8 mouse cellular contexts compared by ENCODE assay signal in the genomic region with DNA sequence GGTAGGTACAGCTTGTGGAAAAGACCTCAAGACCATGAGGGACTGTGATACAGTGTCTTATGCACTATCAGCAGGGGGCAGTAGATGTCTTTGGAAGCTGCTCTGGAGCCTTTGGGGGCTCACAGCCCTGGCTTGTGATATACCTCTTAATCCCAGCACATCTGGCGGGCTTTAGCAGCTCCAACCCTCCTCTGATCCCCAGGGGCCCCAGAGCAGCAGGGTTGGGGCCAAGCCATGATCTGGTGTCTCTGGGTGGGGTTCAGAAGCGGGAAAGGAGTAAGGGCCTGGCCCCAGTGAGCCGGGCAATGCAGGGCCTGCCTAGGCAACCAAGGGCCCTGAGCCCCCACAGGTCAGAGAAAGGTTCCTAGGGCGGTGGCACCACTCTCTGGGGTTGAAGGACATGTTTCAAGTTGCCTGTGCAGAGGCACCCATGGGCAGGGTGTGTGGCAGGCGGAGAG. TPM values are rescaled to one million over a fixed set of nuclear protein-coding genes. Genes with fewer than 3 reads are reported as not detected.
DNase-seq lines count a peak whose midpoint lies in the region; ATAC-seq and TF ChIP-seq lines count a peak whose summit lies in the region.

No protein-coding gene starts in this region.

- H3K4me3 ChIP-seq in forebrain, postnatal 0 days (ENCODE audit: low read depth, low read length): no peak overlapping the region
- no peak overlapping the region for H3K4me3 ChIP-seq in hindbrain, embryonic 13.5 days
- H3K4me3 ChIP-seq in liver, postnatal 0 days (ENCODE audit: low read depth, low read length): no peak overlapping the region

- H3K27me3 ChIP-seq in forebrain, postnatal 0 days (ENCODE audit: insufficient read depth, low read length): no peaks in the 10 kb centered on the region
- no peaks in the 10 kb centered on the region for H3K27me3 ChIP-seq in hindbrain, embryonic 13.5 days
- H3K27me3 ChIP-seq in liver, postnatal 0 days (ENCODE audit: insufficient read depth, low read length): no peaks in the 10 kb centered on the region

- no peaks in the 10 kb centered on the region for H3K4me1 ChIP-seq in forebrain, postnatal 0 days (ENCODE audit: insufficient read depth)
- H3K4me1 ChIP-seq in hindbrain, embryonic 13.5 days (replicated peaks): 0 out of 2 replicates have a peak, but pooled peaks cover 4% of the 10 kb centered on the region
- H3K4me1 ChIP-seq in liver, postnatal 0 days (ENCODE audit: insufficient read depth): 0 out of 2 replicates have a peak, but pooled peaks cover 7% of the 10 kb centered on the region

- no peak for TF ChIP-seq EP300 in liver, postnatal 0 days (IDR thresholded peaks at IDR 0.05; ENCODE audit: low read depth)

- intact Hi-C loops in left cerebral cortex, postnatal 25 days (cut with DNase I): loop anchor here (1.0 to 5.0 kb wide), 4 partner anchors 56 to 232 kb away; no protein-coding TSS in a partner anchor

- H3K27ac ChIP-seq in forebrain, postnatal 0 days (ENCODE audit: low read depth, low read length): no peak overlapping the region
- no peak overlapping the region for H3K27ac ChIP-seq in hindbrain, embryonic 13.5 days
- H3K27ac ChIP-seq in liver, postnatal 0 days (ENCODE audit: low read depth): no peak overlapping the region

- no peaks in the 10 kb centered on the region for H3K36me3 ChIP-seq in forebrain, postnatal 0 days (ENCODE audit: insufficient read depth)
- no peaks in the 10 kb centered on the region for H3K36me3 ChIP-seq in hindbrain, embryonic 13.5 days
- no peaks in the 10 kb centered on the region for H3K36me3 ChIP-seq in liver, postnatal 0 days (replicated peaks; ENCODE audit: insufficient read depth, low read length)

- no peak overlapping the region for H3K9ac ChIP-seq in forebrain, postnatal 0 days
- H3K9ac ChIP-seq in hindbrain, embryonic 13.5 days: no peak overlapping the region
- no peak overlapping the region for H3K9ac ChIP-seq in liver, postnatal 0 days (replicated peaks)

- peak; percentile 33 to 39 for DNase-seq in left cerebral cortex, postnatal 25 days (ENCODE audit: low spot score in 2 of 2)
- DNase-seq in left cerebral cortex, adult 8-10 months (ENCODE audit: low spot score in 2 of 2): no peak
- peak; percentile 20 for DNase-seq in WW6 (ENCODE audit: low read depth, low spot score)
- DNase-seq in forebrain, postnatal 0 days: peak; percentile 50
- peak; percentile 42 for DNase-seq in liver, postnatal 0 days
- peak; percentile 61 to 69 for DNase-seq in spleen, postnatal 36 days (ENCODE audit: low spot score in 2 of 2)
- no peak for DNase-seq in adrenal gland, adult 18-20 months (ENCODE audit: low spot score in 2 of 2)

- H3K4me2 ChIP-seq in forebrain, postnatal 0 days (ENCODE audit: low read depth): no peak overlapping the region
- H3K4me2 ChIP-seq in hindbrain, embryonic 13.5 days: no peak overlapping the region
- no peak overlapping the region for H3K4me2 ChIP-seq in liver, postnatal 0 days (ENCODE audit: low read depth, low read length)

- peak; percentile 74 for ATAC-seq in forebrain, postnatal 0 days
- peak; percentile 43; the same call in 1 of the 2 replicates for ATAC-seq in hindbrain, embryonic 13.5 days (ENCODE audit: low FRiP score)
- ATAC-seq in liver, postnatal 0 days: peak; percentile 38; the same call in 1 of the 2 replicates

- WGBS in forebrain, postnatal 0 days: 67% methylated on average over 5 of the region's 5 CpGs
- WGBS in hindbrain, embryonic 13.5 days: 52% methylated on average over 5 of the region's 5 CpGs
- 53% methylated on average over 5 of the region's 5 CpGs for WGBS in liver, postnatal 0 days (ENCODE audit: insufficient replicate concordance)

- TF ChIP-seq CTCF in forebrain, postnatal 0 days (IDR thresholded peaks at IDR 0.05; ENCODE audit: low read depth): peak; percentile 69
- peak; percentile 74 for TF ChIP-seq CTCF in liver, postnatal 0 days (IDR thresholded peaks at IDR 0.05; ENCODE audit: low read depth)

- H3K9me3 ChIP-seq in forebrain, postnatal 0 days (ENCODE audit: low read length): no peaks in the 10 kb centered on the region
- H3K9me3 ChIP-seq in hindbrain, embryonic 13.5 days: no peaks in the 10 kb centered on the region
- no peaks in the 10 kb centered on the region for H3K9me3 ChIP-seq in liver, postnatal 0 days (ENCODE audit: low read length)

RNA-seq across cellular contexts. Expression of a gene that starts 0.9 kb away (rescaled TPM):
- not detected for total RNA-seq in left cerebral cortex, postnatal 25 days (2021)
- 1 to 10 TPM; 1.9 to 9.6 (median 5.2) TPM for total RNA-seq in left cerebral cortex, adult 8-10 months (2022)
- 0.33 and 2.8 TPM in 2 replicates for total RNA-seq in forebrain, postnatal 0 days (2014; rRNA removed)
- 0.21 and 1.5 TPM in 2 replicates for polyA plus RNA-seq in forebrain, postnatal 0 days (2015; fragmentation: Nextera tagmentation; extraction: Ambion mirVana)
- polyA plus RNA-seq in hindbrain, embryonic 13.5 days (2015; fragmentation: Nextera tagmentation; extraction: Ambion mirVana): 1.4 and 1.8 TPM in 2 replicates
- 6.9 and 72.7 TPM in 2 replicates for polyA plus RNA-seq in liver, postnatal 0 days (2015; fragmentation: Nextera tagmentation; extraction: Ambion mirVana)
- total RNA-seq in adrenal gland, adult 18-20 months (2021): 10 to 100 TPM in 1 of 2 experiments, under 1 TPM in 1; 0.83 to 10.2 TPM

RNA-seq across cellular contexts. Expression of a gene that starts 6.0 kb away (rescaled TPM):
- not detected for total RNA-seq in left cerebral cortex, postnatal 25 days (2021)
- not detected for total RNA-seq in left cerebral cortex, adult 8-10 months (2022)
- total RNA-seq in forebrain, postnatal 0 days (2014; rRNA removed): not detected in 2 replicates
- polyA plus RNA-seq in forebrain, postnatal 0 days (2015; fragmentation: Nextera tagmentation; extraction: Ambion mirVana): not detected in 2 replicates
- polyA plus RNA-seq in hindbrain, embryonic 13.5 days (2015; fragmentation: Nextera tagmentation; extraction: Ambion mirVana): not detected in 2 replicates
- not detected in 2 replicates for polyA plus RNA-seq in liver, postnatal 0 days (2015; fragmentation: Nextera tagmentation; extraction: Ambion mirVana)
- total RNA-seq in adrenal gland, adult 18-20 months (2021): not detected

RNA-seq across cellular contexts. Expression of a gene that starts 19.9 kb away (rescaled TPM):
- total RNA-seq in left cerebral cortex, postnatal 25 days (2021): 1 to 10 TPM; 5.2 to 5.4 TPM
- total RNA-seq in left cerebral cortex, adult 8-10 months (2022): 10 to 100 TPM; 10.8 to 18.8 (median 13.9) TPM
- 5.7 and 7.9 TPM in 2 replicates for total RNA-seq in forebrain, postnatal 0 days (2014; rRNA removed)
- 5.5 and 6.4 TPM in 2 replicates for polyA plus RNA-seq in forebrain, postnatal 0 days (2015; fragmentation: Nextera tagmentation; extraction: Ambion mirVana)
- polyA plus RNA-seq in hindbrain, embryonic 13.5 days (2015; fragmentation: Nextera tagmentation; extraction: Ambion mirVana): 5.1 and 6.8 TPM in 2 replicates
- polyA plus RNA-seq in liver, postnatal 0 days (2015; fragmentation: Nextera tagmentation; extraction: Ambion mirVana): 31.5 and 33.6 TPM in 2 replicates
- 10 to 100 TPM; 17.0 to 24.2 TPM for total RNA-seq in adrenal gland, adult 18-20 months (2021)

RNA-seq across cellular contexts. Expression of a gene that starts 52.8 kb away (rescaled TPM):
- total RNA-seq in left cerebral cortex, postnatal 25 days (2021): 100 to 1,000 TPM; 318 to 337 TPM
- 1,000 to 10,000 TPM in 1 of 4 experiments, 100 to 1,000 TPM in 3; 328 to 1,203 (median 591) TPM for total RNA-seq in left cerebral cortex, adult 8-10 months (2022)
- total RNA-seq in forebrain, postnatal 0 days (2014; rRNA removed): 243 and 366 TPM in 2 replicates
- 313 and 338 TPM in 2 replicates for polyA plus RNA-seq in forebrain, postnatal 0 days (2015; fragmentation: Nextera tagmentation; extraction: Ambion mirVana)
- 270 and 293 TPM in 2 replicates for polyA plus RNA-seq in hindbrain, embryonic 13.5 days (2015; fragmentation: Nextera tagmentation; extraction: Ambion mirVana)
- polyA plus RNA-seq in liver, postnatal 0 days (2015; fragmentation: Nextera tagmentation; extraction: Ambion mirVana): 311 and 324 TPM in 2 replicates
- total RNA-seq in adrenal gland, adult 18-20 months (2021): 1,000 to 10,000 TPM; 1,152 to 1,350 TPM

RNA-seq across cellular contexts. Expression of a gene that starts 58.0 kb away (rescaled TPM):
- not detected for total RNA-seq in left cerebral cortex, postnatal 25 days (2021)
- 10 to 100 TPM in 1 of 4 experiments, 1 to 10 TPM in 2, under 1 TPM in 1; 0.88 to 14.3 (median 6.5) TPM for total RNA-seq in left cerebral cortex, adult 8-10 months (2022)
- total RNA-seq in forebrain, postnatal 0 days (2014; rRNA removed): 1.2 and 1.6 TPM in 2 replicates
- polyA plus RNA-seq in forebrain, postnatal 0 days (2015; fragmentation: Nextera tagmentation; extraction: Ambion mirVana): 1.2 and 1.4 TPM in 2 replicates
- polyA plus RNA-seq in hindbrain, embryonic 13.5 days (2015; fragmentation: Nextera tagmentation; extraction: Ambion mirVana): 1.1 and 2.5 TPM in 2 replicates
- polyA plus RNA-seq in liver, postnatal 0 days (2015; fragmentation: Nextera tagmentation; extraction: Ambion mirVana): 3.6 and 72.5 TPM in 2 replicates
- total RNA-seq in adrenal gland, adult 18-20 months (2021): 10 to 100 TPM in 1 of 2 experiments, under 1 TPM in 1; 0.83 to 16.2 TPM

Comparison
In these comparisons a context has a peak if more than half of its experiments do, and no peak if none do; other contexts are left out.
1. DNase-seq: peak in left cerebral cortex, postnatal 25 days (2 of 2), WW6 (single experiment), forebrain, postnatal 0 days (single experiment), liver, postnatal 0 days (single experiment) and spleen, postnatal 36 days (2 of 2); none in left cerebral cortex, adult 8-10 months (0 of 2) and adrenal gland, adult 18-20 months (0 of 2).
2. Peak in every context shown above with its lines, with median percentiles within 50 percentile points of each other: ATAC-seq.